Comparison of ENCODE assay signal across 13 mouse cellular contexts in genomic region chr2:112593322-112593721, GRCm38 (mm10).
"Had no signal": no experiment of that assay in that cellular context is flagged by ENCODE, and none has a peak within 500 bp of the region (broad histone marks: within the 10 kb centered on the region; RNA-seq: fewer than 3 reads in every experiment).

No protein-coding gene starts in this region.

- H3K9me3 ChIP-seq: limb, embryonic 12.5 days; liver, embryonic 12.5 days; lung, embryonic 15.5 days; midbrain, embryonic 12.5 days had no signal

- H3K4me1 ChIP-seq: limb, embryonic 12.5 days; lung, embryonic 15.5 days had no signal

- H3K9ac ChIP-seq: limb, embryonic 12.5 days; liver, embryonic 12.5 days; lung, embryonic 15.5 days; midbrain, embryonic 12.5 days had no signal

- H3K36me3 ChIP-seq: limb, embryonic 12.5 days; liver, embryonic 12.5 days; lung, embryonic 15.5 days; midbrain, embryonic 12.5 days had no signal

- DNase-seq: kidney, adult 8-10 months; kidney, postnatal 4 days; layer of hippocampus, postnatal 36 days; lung, postnatal 14 days; right cerebral cortex, postnatal 14 days; thymus, adult 18-20 months; thymus, postnatal 14 days had no signal

- ATAC-seq: intestine, postnatal 0 days; liver, embryonic 12.5 days had no signal

- H3K27me3 ChIP-seq: limb, embryonic 12.5 days; liver, embryonic 12.5 days; lung, embryonic 15.5 days; midbrain, embryonic 12.5 days had no signal

- H3K4me2 ChIP-seq: limb, embryonic 12.5 days; liver, embryonic 12.5 days; lung, embryonic 15.5 days; midbrain, embryonic 12.5 days had no signal

- H3K4me3 ChIP-seq: limb, embryonic 12.5 days; liver, embryonic 12.5 days; lung, embryonic 15.5 days; midbrain, embryonic 12.5 days had no signal

- H3K27ac ChIP-seq: kidney, postnatal 0 days; limb, embryonic 12.5 days; liver, embryonic 12.5 days; lung, embryonic 15.5 days; midbrain, embryonic 12.5 days had no signal
